Mouse (Mus musculus): ENCODE data around the gene Zdhhc25.

DNA sequence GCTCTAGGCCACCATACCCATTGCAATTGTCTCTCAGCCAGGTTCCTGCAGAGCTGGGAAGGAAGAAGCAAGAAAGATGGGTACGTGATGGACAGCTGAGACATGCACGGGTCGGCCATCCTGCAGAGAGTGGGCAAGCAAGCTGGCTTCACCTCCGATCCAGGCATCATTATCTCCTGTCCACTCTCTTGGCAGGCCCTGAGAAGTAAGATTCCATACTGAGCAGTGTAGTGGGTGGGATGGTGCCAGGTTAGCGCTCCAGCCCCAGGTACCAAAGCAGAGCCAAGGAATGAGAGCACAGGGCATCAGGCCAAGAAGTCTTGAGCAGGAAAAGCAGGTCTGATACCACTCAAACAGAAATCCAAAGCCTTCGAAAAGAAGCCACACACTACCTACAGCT is 20.6 kb upstream of the Zdhhc25 start:
- TF ChIP-seq TAL1 (IDR thresholded peaks at IDR 0.05; ENCODE audit: low read length) (no peak), GATA1 (IDR thresholded peaks at IDR 0.05; ENCODE audit: low read length) (no peak)

Measured in erythroblast, embryonic 14.5 days (primary cell).